8 mouse cellular contexts compared by ENCODE assay signal in the genomic region with DNA sequence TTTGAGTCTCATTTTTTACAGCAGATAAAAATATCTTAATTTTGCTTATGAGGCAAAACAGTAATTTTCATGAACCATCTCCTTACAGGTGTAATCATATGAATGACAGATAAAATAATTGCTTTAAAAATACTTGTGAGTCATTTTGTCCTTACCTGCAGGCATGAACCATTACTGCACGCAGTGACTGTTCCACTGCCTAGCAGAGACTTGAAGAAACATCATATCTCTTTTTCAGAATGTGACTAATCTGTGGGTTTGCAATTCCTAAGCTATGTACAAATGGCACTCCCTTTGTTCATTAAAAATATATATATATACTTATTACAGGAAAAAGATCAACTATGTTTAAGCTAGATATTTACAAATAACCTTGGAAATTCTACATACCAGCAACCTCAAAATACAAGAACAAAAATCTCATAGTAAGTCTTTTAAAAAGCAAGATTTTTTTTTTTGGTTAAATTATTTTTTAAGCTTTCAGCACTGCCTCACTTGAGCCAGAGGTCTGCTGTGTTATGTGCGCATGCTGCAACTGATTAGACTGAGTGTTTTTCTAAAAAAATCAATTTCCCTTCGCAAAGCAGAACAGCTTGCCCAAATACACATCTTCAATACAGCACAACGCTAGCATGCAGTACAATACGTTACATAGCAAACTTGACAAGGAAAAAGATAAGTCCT.
DNase-seq lines count a peak whose midpoint lies in the region; ATAC-seq lines count a peak whose summit lies in the region.

No protein-coding gene starts in this region.

- H3K9me3 ChIP-seq in heart, embryonic 16.5 days (replicated peaks; ENCODE audit: control insufficient read depth, low read length) = no peaks in the 10 kb centered on the region

- peak overlapping the region; percentile 95 for H3K27ac ChIP-seq in heart, embryonic 16.5 days (ENCODE audit: low read length)
- H3K27ac ChIP-seq in macrophage = peak overlapping the region; percentile 84

- 10% methylated on average over 5 of the region's 5 CpGs for WGBS in heart, embryonic 16.5 days
- WGBS in macrophage (ENCODE audit: missing documents) = 5% methylated on average over 5 of the region's 5 CpGs

- peak overlapping the region; percentile 72 for H3K9ac ChIP-seq in heart, embryonic 16.5 days (ENCODE audit: low read length)

- H3K4me2 ChIP-seq in heart, embryonic 16.5 days (ENCODE audit: low read depth, low read length) = peak overlapping the region; percentile 69

- peak; percentile 31 for ATAC-seq in frontal cortex, adult (ENCODE audit: low TSS enrichment)
- peak; percentile 12 for ATAC-seq in CD4-positive, CD25-positive, alpha-beta regulatory T cell, adult 4 months
- no peak for ATAC-seq in heart, embryonic 16.5 days (replicated peaks; ENCODE audit: extremely low read depth, insufficient read depth, low FRiP score)

- no peaks in the 10 kb centered on the region for H3K27me3 ChIP-seq in heart, embryonic 16.5 days (ENCODE audit: control insufficient read depth, insufficient read depth, low read length)

- peaks cover 50% of the 10 kb centered on the region for H3K79me2 ChIP-seq in macrophage (ENCODE audit: inconsistent target)

- DNase-seq in frontal cortex, adult 2 months (ENCODE audit: extremely low spot score in 1 of 2, low spot score in 1 of 2) = no peak
- no peak for DNase-seq in cerebellum, postnatal 10 days
- no peak for DNase-seq in frontal cortex, postnatal 14 days (ENCODE audit: low spot score in 2 of 2)
- DNase-seq in left cerebral cortex, postnatal 10 days (ENCODE audit: extremely low spot score in 1 of 2, low spot score in 2 of 2) = no peak

- peak overlapping the region; percentile 66 for H3K4me3 ChIP-seq in heart, embryonic 16.5 days (ENCODE audit: low read length)
- H3K4me3 ChIP-seq in macrophage (ENCODE audit: inconsistent target) = peak overlapping the region; percentile 58

- intact Hi-C loops in left cerebral cortex, postnatal 10 days (cut with DNase I) = no loop called here

- H3K4me1 ChIP-seq in heart, embryonic 16.5 days (ENCODE audit: control insufficient read depth, insufficient read depth, low read length) = peaks cover 16% of the 10 kb centered on the region

- no peaks in the 10 kb centered on the region for H3K36me3 ChIP-seq in heart, embryonic 16.5 days (ENCODE audit: control insufficient read depth, insufficient read depth)
- H3K36me3 ChIP-seq in macrophage (ENCODE audit: inconsistent target) = no peaks in the 10 kb centered on the region
